Mouse (Mus musculus): ENCODE measurements around the gene Kcnj6. TPM values are rescaled to one million over a fixed set of nuclear protein-coding genes. Genes with fewer than 3 reads are reported as not detected.
A peak's percentile ranks its signal among the peaks of the same experiment; 100 is the strongest.

Kcnj6 gene
- polyA plus RNA-seq, 1 experiment from 2014 or later, result 0.17 TPM

GRCm38 (mm10) chr16:94724061-94724596 is 273.4 kb downstream of the Kcnj6 start:
- peak overlapping the region; percentile 58 for H3K9ac ChIP-seq (ENCODE audit: low read depth, low read length)
- H3K36me3 ChIP-seq (ENCODE audit: control insufficient read depth, insufficient read depth, low read length), result no peaks in the 10 kb centered on the region
- H3K27me3 ChIP-seq (replicated peaks; ENCODE audit: control insufficient read depth, insufficient read depth, low read length), result 0 out of 2 replicates have a peak, but pooled peaks cover 3% of the 10 kb centered on the region
- H3K27ac ChIP-seq (ENCODE audit: low read length), result peak overlapping the region; percentile 33; the same call in 1 of the 2 replicates
- WGBS, result under 1% methylated on average over 23 of the region's 23 CpGs
- H3K4me1 ChIP-seq (ENCODE audit: control insufficient read depth, insufficient read depth, low read length), result peaks cover 5% of the 10 kb centered on the region
- ATAC-seq, result peak; percentile 92
- peak overlapping the region; percentile 88 for H3K4me2 ChIP-seq (ENCODE audit: low read depth, low read length)
- H3K4me3 ChIP-seq (ENCODE audit: low read length), result peak overlapping the region; percentile 54
- H3K9me3 ChIP-seq (ENCODE audit: control insufficient read depth, low read length), result no peaks in the 10 kb centered on the region

- Histone ChIP-seq H3K9ac (ENCODE audit: low read depth, low read length) (no peak overlapping the region), H3K36me3 (ENCODE audit: control insufficient read depth, insufficient read depth, low read length) (no peaks in the 10 kb centered on the region)
These were observed 274.6 kb downstream of the Kcnj6 start for GRCm38 (mm10) chr16:94722936-94723335.

GRCm38 (mm10) chr16:94721549-94722006 is 275.9 kb downstream of the Kcnj6 start:
- 51% methylated on average over 10 of the region's 10 CpGs for WGBS
- Histone ChIP-seq H3K36me3 (ENCODE audit: control insufficient read depth, insufficient read depth, low read length) (no peaks in the 10 kb centered on the region), H3K9ac (ENCODE audit: low read depth, low read length) (no peak overlapping the region), H3K4me2 (ENCODE audit: low read depth, low read length) (no peak overlapping the region), H3K27ac (ENCODE audit: low read length) (no peak overlapping the region), H3K9me3 (ENCODE audit: control insufficient read depth, low read length) (no peaks in the 10 kb centered on the region), H3K27me3 (replicated peaks; ENCODE audit: control insufficient read depth, insufficient read depth, low read length) (0 out of 2 replicates have a peak, but pooled peaks cover 3% of the 10 kb centered on the region), H3K4me3 (ENCODE audit: low read length) (no peak overlapping the region), H3K4me1 (ENCODE audit: control insufficient read depth, insufficient read depth, low read length) (peaks cover 5% of the 10 kb centered on the region)
- no peak for ATAC-seq

More at GRCm38 (mm10) chr16:94722936-94723335, 274.6 kb downstream of the Kcnj6 start:
- no peak overlapping the region for H3K27ac ChIP-seq (ENCODE audit: low read length)
- H3K4me2 ChIP-seq (ENCODE audit: low read depth, low read length), result no peak overlapping the region
- no peak overlapping the region for H3K4me3 ChIP-seq (ENCODE audit: low read length)
- H3K4me1 ChIP-seq (ENCODE audit: control insufficient read depth, insufficient read depth, low read length), result peaks cover 5% of the 10 kb centered on the region
- H3K27me3 ChIP-seq (replicated peaks; ENCODE audit: control insufficient read depth, insufficient read depth, low read length), result 0 out of 2 replicates have a peak, but pooled peaks cover 3% of the 10 kb centered on the region
- H3K9me3 ChIP-seq (ENCODE audit: control insufficient read depth, low read length), result no peaks in the 10 kb centered on the region
- no peak for ATAC-seq
- WGBS, result 82% methylated on average over 12 of the region's 12 CpGs

GRCm38 (mm10) chr16:94720476-94721153 is 276.9 kb downstream of the Kcnj6 start:
- H3K27me3 ChIP-seq (replicated peaks; ENCODE audit: control insufficient read depth, insufficient read depth, low read length), result 0 out of 2 replicates have a peak, but pooled peaks cover 3% of the 10 kb centered on the region
- H3K9me3 ChIP-seq (ENCODE audit: control insufficient read depth, low read length), result no peaks in the 10 kb centered on the region
- H3K4me3 ChIP-seq (ENCODE audit: low read length), result no peak overlapping the region
- WGBS, result 66% methylated on average over 7 of the region's 7 CpGs
- no peaks in the 10 kb centered on the region for H3K36me3 ChIP-seq (ENCODE audit: control insufficient read depth, insufficient read depth, low read length)
- H3K4me2 ChIP-seq (ENCODE audit: low read depth, low read length), result no peak overlapping the region
- no peak overlapping the region for H3K9ac ChIP-seq (ENCODE audit: low read depth, low read length)
- H3K27ac ChIP-seq (ENCODE audit: low read length), result no peak overlapping the region
- no peak for ATAC-seq
- peaks cover 5% of the 10 kb centered on the region for H3K4me1 ChIP-seq (ENCODE audit: control insufficient read depth, insufficient read depth, low read length)

- no peak for ATAC-seq
These were observed 278.0 kb downstream of the Kcnj6 start for GRCm38 (mm10) chr16:94719488-94719887.

GRCm38 (mm10) chr16:94718919-94719318 is 278.6 kb downstream of the Kcnj6 start:
- H3K9ac ChIP-seq (ENCODE audit: low read depth, low read length), result no peak overlapping the region
- no peaks in the 10 kb centered on the region for H3K36me3 ChIP-seq (ENCODE audit: control insufficient read depth, insufficient read depth, low read length)
- H3K4me1 ChIP-seq (ENCODE audit: control insufficient read depth, insufficient read depth, low read length), result no peaks in the 10 kb centered on the region
- H3K4me2 ChIP-seq (ENCODE audit: low read depth, low read length), result no peak overlapping the region
- ATAC-seq, result no peak
- 43% methylated on average over 4 of the region's 4 CpGs for WGBS
- 0 out of 2 replicates have a peak, but pooled peaks cover 3% of the 10 kb centered on the region for H3K27me3 ChIP-seq (replicated peaks; ENCODE audit: control insufficient read depth, insufficient read depth, low read length)
- no peak overlapping the region for H3K27ac ChIP-seq (ENCODE audit: low read length)
- H3K9me3 ChIP-seq (ENCODE audit: control insufficient read depth, low read length), result no peaks in the 10 kb centered on the region
- no peak overlapping the region for H3K4me3 ChIP-seq (ENCODE audit: low read length)

More at GRCm38 (mm10) chr16:94719488-94719887, 278.0 kb downstream of the Kcnj6 start:
- 64% methylated on average over 4 of the region's 4 CpGs for WGBS
- 0 out of 2 replicates have a peak, but pooled peaks cover 3% of the 10 kb centered on the region for H3K27me3 ChIP-seq (replicated peaks; ENCODE audit: control insufficient read depth, insufficient read depth, low read length)
- no peak overlapping the region for H3K4me2 ChIP-seq (ENCODE audit: low read depth, low read length)
- no peaks in the 10 kb centered on the region for H3K36me3 ChIP-seq (ENCODE audit: control insufficient read depth, insufficient read depth, low read length)
- H3K9ac ChIP-seq (ENCODE audit: low read depth, low read length), result no peak overlapping the region
- no peak overlapping the region for H3K27ac ChIP-seq (ENCODE audit: low read length)
- peaks cover 2% of the 10 kb centered on the region for H3K4me1 ChIP-seq (ENCODE audit: control insufficient read depth, insufficient read depth, low read length)
- H3K9me3 ChIP-seq (ENCODE audit: control insufficient read depth, low read length), result no peaks in the 10 kb centered on the region
- no peak overlapping the region for H3K4me3 ChIP-seq (ENCODE audit: low read length)

- H3K4me1 ChIP-seq (ENCODE audit: control insufficient read depth, insufficient read depth, low read length), result 0 out of 2 replicates have a peak, but pooled peaks cover 2% of the 10 kb centered on the region
- H3K4me3 ChIP-seq (ENCODE audit: low read length), result no peak overlapping the region
- H3K9ac ChIP-seq (ENCODE audit: low read depth, low read length), result no peak overlapping the region
- H3K36me3 ChIP-seq (ENCODE audit: control insufficient read depth, insufficient read depth, low read length), result no peaks in the 10 kb centered on the region
- no peak overlapping the region for H3K4me2 ChIP-seq (ENCODE audit: low read depth, low read length)
- H3K27me3 ChIP-seq (replicated peaks; ENCODE audit: control insufficient read depth, insufficient read depth, low read length), result no peaks in the 10 kb centered on the region
- no peak for ATAC-seq
- H3K27ac ChIP-seq (ENCODE audit: low read length), result no peak overlapping the region
- H3K9me3 ChIP-seq (ENCODE audit: control insufficient read depth, low read length), result no peaks in the 10 kb centered on the region
- 89% methylated on average over 11 of the region's 11 CpGs for WGBS
These were observed 280.4 kb downstream of the Kcnj6 start for GRCm38 (mm10) chr16:94717051-94717450.

- H3K9me3 ChIP-seq (ENCODE audit: control insufficient read depth, low read length), result no peaks in the 10 kb centered on the region
- no peaks in the 10 kb centered on the region for H3K36me3 ChIP-seq (ENCODE audit: control insufficient read depth, insufficient read depth, low read length)
- no peak overlapping the region for H3K4me2 ChIP-seq (ENCODE audit: low read depth, low read length)
- H3K27me3 ChIP-seq (replicated peaks; ENCODE audit: control insufficient read depth, insufficient read depth, low read length), result no peaks in the 10 kb centered on the region
- H3K27ac ChIP-seq (ENCODE audit: low read length), result no peak overlapping the region
- ATAC-seq, result no peak
- WGBS, result 50% methylated on average over 14 of the region's 14 CpGs
- H3K4me1 ChIP-seq (ENCODE audit: control insufficient read depth, insufficient read depth, low read length), result 0 out of 2 replicates have a peak, but pooled peaks cover 2% of the 10 kb centered on the region
- H3K4me3 ChIP-seq (ENCODE audit: low read length), result no peak overlapping the region
- no peak overlapping the region for H3K9ac ChIP-seq (ENCODE audit: low read depth, low read length)
These were observed 283.0 kb downstream of the Kcnj6 start for GRCm38 (mm10) chr16:94714483-94714882.

GRCm38 (mm10) chr16:94713480-94714094 is 283.9 kb downstream of the Kcnj6 start:
- WGBS, result 8% methylated on average over 25 of the region's 25 CpGs
- H3K27ac ChIP-seq (ENCODE audit: low read length), result no peak overlapping the region
- peak; percentile 97 for ATAC-seq
- 0 out of 2 replicates have a peak, but pooled peaks cover 2% of the 10 kb centered on the region for H3K4me1 ChIP-seq (ENCODE audit: control insufficient read depth, insufficient read depth, low read length)
- H3K9ac ChIP-seq (ENCODE audit: low read depth, low read length), result peak overlapping the region; percentile 53; the same call in 1 of the 2 replicates
- no peaks in the 10 kb centered on the region for H3K27me3 ChIP-seq (replicated peaks; ENCODE audit: control insufficient read depth, insufficient read depth, low read length)
- H3K36me3 ChIP-seq (ENCODE audit: control insufficient read depth, insufficient read depth, low read length), result no peaks in the 10 kb centered on the region
- H3K4me2 ChIP-seq (ENCODE audit: low read depth, low read length), result peak overlapping the region; percentile 65
- H3K4me3 ChIP-seq (ENCODE audit: low read length), result peak overlapping the region; percentile 36
- no peaks in the 10 kb centered on the region for H3K9me3 ChIP-seq (ENCODE audit: control insufficient read depth, low read length)
